Mouse (Mus musculus) heart, embryonic 16.5 days (tissue): ENCODE measurements around the gene Fbln1. TPM values are rescaled to one million over a fixed set of nuclear protein-coding genes. Genes with fewer than 3 reads are reported as not detected.
A peak's percentile ranks its signal among the peaks of the same experiment; 100 is the strongest.

Source experiments
- ATAC-seq: fragments of 200-750 bp; cut with Nextera tagmentation; replicated peaks from 2 replicates; pipeline ENCODE4 v1.8.0; 2017; ENCODE audit warnings: moderate number of reproducible peaks; ENCODE audit not compliant: insufficient read depth, low FRiP score; ENCODE audit errors: extremely low read depth
- H3K27ac ChIP-seq: fragments of 300-500 bp; sonication (generic); 2 replicates; pipeline ENCODE4 v1.5.1; 2014; ENCODE audit warnings: mild to moderate bottlenecking, low read length, control low read depth, moderate library complexity
- H3K27me3 ChIP-seq: fragments of 300-500 bp; sonication (generic); 2 replicates; pipeline ENCODE4 v1.6.1; 2014; ENCODE audit warnings: low read length, mixed read lengths; ENCODE audit not compliant: control insufficient read depth, insufficient read depth
- H3K36me3 ChIP-seq: fragments of 300-500 bp; sonication (generic); 2 replicates; pipeline ENCODE4 v1.6.1; 2014; ENCODE audit not compliant: control insufficient read depth, insufficient read depth
- H3K4me1 ChIP-seq: fragments of 300-500 bp; sonication (generic); 2 replicates; pipeline ENCODE4 v1.6.1; 2014; ENCODE audit warnings: low read length, mixed read lengths; ENCODE audit not compliant: control insufficient read depth, insufficient read depth
- H3K4me2 ChIP-seq: fragments of 300-500 bp; sonication (generic); 2 replicates; pipeline ENCODE4 v1.6.1; 2014; ENCODE audit warnings: low read depth, mild to moderate bottlenecking, control low read depth, low read length
- H3K4me3 ChIP-seq: fragments of 300-500 bp; sonication (generic); 2 replicates; pipeline ENCODE4 v1.5.1; 2014; ENCODE audit warnings: mild to moderate bottlenecking, control low read depth, low read length
- H3K9ac ChIP-seq: fragments of 300-500 bp; sonication (generic); 2 replicates; pipeline ENCODE4 v1.6.1; 2014; ENCODE audit warnings: low read length, control low read depth
- H3K9me3 ChIP-seq: fragments of 300-500 bp; sonication (generic); replicated peaks from 2 replicates; pipeline ENCODE4 v1.6.1; 2016; ENCODE audit warnings: low read length; ENCODE audit not compliant: control insufficient read depth
- WGBS: fragments of 180-500 bp; shearing (Covaris S2); extraction: QIAGEN DNeasy Blood & Tissue Kit; methylation state at CpG from one replicate; pipeline ENCODE4 v1.1.7; 2014; 5-methylcytosine and 5-hydroxymethylcytosine counted together
- polyA plus RNA-seq: library from polyadenylated mRNA; unstranded; fragments of >200 nt; fragmentation: Nextera tagmentation; extraction: Ambion mirVana; gene quantifications from 2 replicates; pipeline ENCODE4 v1.2.1, GENCODE M21; 2015

The Fbln1 gene
- polyA plus RNA-seq, 1 experiment from 2014 or later = 109 TPM

GRCm38 (mm10) chr15:85278986-85279385, 73.2 kb downstream of the Fbln1 start:
- Histone ChIP-seq H3K4me3 (no peak overlapping the region), H3K4me2 (no peak overlapping the region), H3K9me3 (no peaks in the 10 kb centered on the region), H3K9ac (no peak overlapping the region), H3K36me3 (no peaks in the 10 kb centered on the region), H3K27me3 (no peaks in the 10 kb centered on the region), H3K4me1 (no peaks in the 10 kb centered on the region), H3K27ac (no peak overlapping the region)
- ATAC-seq = no peak
- WGBS = 65% methylated on average over 5 of the region's 5 CpGs

- H3K9ac ChIP-seq = no peak overlapping the region
- no peaks in the 10 kb centered on the region for H3K27me3 ChIP-seq
- no peak overlapping the region for H3K4me2 ChIP-seq
- H3K4me1 ChIP-seq = no peaks in the 10 kb centered on the region
- ATAC-seq = no peak
- no peak overlapping the region for H3K4me3 ChIP-seq
- 72% methylated on average over 5 of the region's 5 CpGs for WGBS
- no peaks in the 10 kb centered on the region for H3K9me3 ChIP-seq
- H3K27ac ChIP-seq = no peak overlapping the region
- H3K36me3 ChIP-seq = no peaks in the 10 kb centered on the region
Observed at GRCm38 (mm10) chr15:85282021-85282420, 76.3 kb downstream of the Fbln1 start.

GRCm38 (mm10) chr15:85284651-85285050, 78.9 kb downstream of the Fbln1 start:
- no peak overlapping the region for H3K27ac ChIP-seq
- H3K4me3 ChIP-seq = no peak overlapping the region
- WGBS = 90% methylated on average over 6 of the region's 6 CpGs
- H3K36me3 ChIP-seq = no peaks in the 10 kb centered on the region
- no peaks in the 10 kb centered on the region for H3K9me3 ChIP-seq
- H3K9ac ChIP-seq = no peak overlapping the region
- no peak for ATAC-seq
- no peak overlapping the region for H3K4me2 ChIP-seq
- H3K4me1 ChIP-seq = no peaks in the 10 kb centered on the region
- H3K27me3 ChIP-seq = no peaks in the 10 kb centered on the region

GRCm38 (mm10) chr15:85294632-85295031, 88.9 kb downstream of the Fbln1 start:
- Histone ChIP-seq H3K4me3 (no peak overlapping the region), H3K4me2 (no peak overlapping the region), H3K27me3 (no peaks in the 10 kb centered on the region; the same call in 1 of the 2 replicates), H3K36me3 (no peaks in the 10 kb centered on the region), H3K27ac (no peak overlapping the region), H3K9me3 (no peaks in the 10 kb centered on the region), H3K9ac (no peak overlapping the region), H3K4me1 (peaks cover 12% of the 10 kb centered on the region)
- WGBS = 83% methylated on average over 3 of the region's 3 CpGs
- ATAC-seq = no peak

- WGBS = 60% methylated on average over 8 of the region's 8 CpGs
- H3K9ac ChIP-seq = no peak overlapping the region
- H3K9me3 ChIP-seq = no peaks in the 10 kb centered on the region
- ATAC-seq = no peak
- no peak overlapping the region for H3K4me3 ChIP-seq
- H3K36me3 ChIP-seq = no peaks in the 10 kb centered on the region
- no peak overlapping the region for H3K27ac ChIP-seq
- no peak overlapping the region for H3K4me2 ChIP-seq
- no peaks in the 10 kb centered on the region; the same call in 1 of the 2 replicates for H3K27me3 ChIP-seq
- peaks cover 12% of the 10 kb centered on the region for H3K4me1 ChIP-seq
Observed at GRCm38 (mm10) chr15:85295544-85295943, 89.8 kb downstream of the Fbln1 start.

- no peak overlapping the region for H3K4me2 ChIP-seq
- no peak overlapping the region for H3K4me3 ChIP-seq
- no peaks in the 10 kb centered on the region; the same call in 1 of the 2 replicates for H3K27me3 ChIP-seq
- WGBS = 65% methylated on average over 2 of the region's 2 CpGs
- peaks cover 12% of the 10 kb centered on the region for H3K4me1 ChIP-seq
- ATAC-seq = no peak
- no peak overlapping the region for H3K9ac ChIP-seq
- no peak overlapping the region for H3K27ac ChIP-seq
- no peaks in the 10 kb centered on the region for H3K36me3 ChIP-seq
- H3K9me3 ChIP-seq = no peaks in the 10 kb centered on the region
Observed at GRCm38 (mm10) chr15:85295977-85296376, 90.2 kb downstream of the Fbln1 start.

- H3K27me3 ChIP-seq = no peaks in the 10 kb centered on the region; the same call in 1 of the 2 replicates
- H3K36me3 ChIP-seq = no peaks in the 10 kb centered on the region
- no peak overlapping the region for H3K27ac ChIP-seq
- H3K4me2 ChIP-seq = no peak overlapping the region
- no peak for ATAC-seq
- no peaks in the 10 kb centered on the region for H3K9me3 ChIP-seq
- H3K4me3 ChIP-seq = no peak overlapping the region
- H3K4me1 ChIP-seq = peaks cover 12% of the 10 kb centered on the region
- 83% methylated on average over 3 of the region's 3 CpGs for WGBS
- H3K9ac ChIP-seq = no peak overlapping the region
Observed at GRCm38 (mm10) chr15:85296538-85296937, 90.8 kb downstream of the Fbln1 start.

GRCm38 (mm10) chr15:85298167-85298781, 92.5 kb downstream of the Fbln1 start:
- H3K9ac ChIP-seq = peak overlapping the region; percentile 1; the same call in 1 of the 2 replicates
- no peaks in the 10 kb centered on the region for H3K9me3 ChIP-seq
- peaks cover 12% of the 10 kb centered on the region for H3K4me1 ChIP-seq
- ATAC-seq = peak; percentile 41; the same call in 1 of the 2 replicates
- H3K4me2 ChIP-seq = peak overlapping the region; percentile 61
- no peaks in the 10 kb centered on the region; the same call in 1 of the 2 replicates for H3K27me3 ChIP-seq
- H3K36me3 ChIP-seq = no peaks in the 10 kb centered on the region
- peak overlapping the region; percentile 15; the same call in 1 of the 2 replicates for H3K27ac ChIP-seq
- H3K4me3 ChIP-seq = peak overlapping the region; percentile 34
- WGBS = 21% methylated on average over 17 of the region's 17 CpGs

- H3K9me3 ChIP-seq = 0 out of 2 replicates have a peak, but pooled peaks cover 2% of the 10 kb centered on the region
- no peaks in the 10 kb centered on the region; the same call in 1 of the 2 replicates for H3K27me3 ChIP-seq
- no peak for ATAC-seq
- H3K27ac ChIP-seq = no peak overlapping the region
- WGBS = 83% methylated on average over 9 of the region's 9 CpGs
- no peaks in the 10 kb centered on the region for H3K36me3 ChIP-seq
- no peak overlapping the region for H3K4me3 ChIP-seq
- no peak overlapping the region for H3K9ac ChIP-seq
- peaks cover 12% of the 10 kb centered on the region for H3K4me1 ChIP-seq
- H3K4me2 ChIP-seq = no peak overlapping the region
Observed at GRCm38 (mm10) chr15:85298946-85299345, 93.2 kb downstream of the Fbln1 start.
